Mouse (Mus musculus) liver, embryonic 11.5 days (tissue): ENCODE measurements around the gene Bhlha15. TPM values are rescaled to one million over a fixed set of nuclear protein-coding genes. Genes with fewer than 3 reads are reported as not detected.
A peak's percentile ranks its signal among the peaks of the same experiment; 100 is the strongest.

Source experiments
- ATAC-seq: fragments of 200-750 bp; cut with Nextera tagmentation; replicated peaks from 2 replicates; pipeline ENCODE4 v1.8.0; 2017; ENCODE audit warnings: moderate number of reproducible peaks, mild to moderate bottlenecking, moderate TSS enrichment, moderate library complexity; ENCODE audit not compliant: low FRiP score
- DNase-seq: peaks from one replicate; pipeline ENCODE4 v3.0.0-alpha.2; 2017; ENCODE audit warnings: low spot score
- H3K27ac ChIP-seq: fragments of 300-500 bp; sonication (generic); 2 replicates; pipeline ENCODE4 v1.5.1; 2014; ENCODE audit warnings: mild to moderate bottlenecking, low read depth, low read length, control low read depth
- H3K27me3 ChIP-seq: fragments of 300-500 bp; sonication (generic); replicated peaks from 2 replicates; pipeline ENCODE4 v1.6.1; 2014; ENCODE audit warnings: low read length, mixed read lengths; ENCODE audit not compliant: control insufficient read depth, insufficient read depth
- H3K36me3 ChIP-seq: fragments of 300-500 bp; sonication (generic); 2 replicates; pipeline ENCODE4 v1.6.1; 2014; ENCODE audit warnings: mild to moderate bottlenecking, low read length, moderate library complexity, mixed read lengths; ENCODE audit not compliant: control insufficient read depth, insufficient read depth
- H3K4me1 ChIP-seq: fragments of 300-500 bp; sonication (generic); replicated peaks from 2 replicates; pipeline ENCODE4 v1.6.1; 2014; ENCODE audit warnings: low read length, mixed read lengths; ENCODE audit not compliant: control insufficient read depth, insufficient read depth
- H3K4me2 ChIP-seq: fragments of 300-500 bp; sonication (generic); 2 replicates; pipeline ENCODE4 v1.6.1; 2014; ENCODE audit warnings: mild to moderate bottlenecking, control low read depth, moderate library complexity
- H3K4me3 ChIP-seq: fragments of 300-500 bp; sonication (generic); 2 replicates; pipeline ENCODE4 v1.5.1; 2014; ENCODE audit warnings: low read depth, low read length, control low read depth
- H3K9ac ChIP-seq: fragments of 300-500 bp; sonication (generic); 2 replicates; pipeline ENCODE4 v1.6.1; 2014; ENCODE audit warnings: low read depth, low read length, control low read depth
- H3K9me3 ChIP-seq: fragments of 300-500 bp; sonication (generic); 2 replicates; pipeline ENCODE4 v1.6.1; 2016; ENCODE audit warnings: low read length, inconsistent platforms, mixed read lengths; ENCODE audit not compliant: control insufficient read depth
- WGBS: fragments of 180-500 bp; shearing (Covaris S2); extraction: QIAGEN DNeasy Blood & Tissue Kit; methylation state at CpG from one replicate; pipeline ENCODE4 v1.1.7; 2014; 5-methylcytosine and 5-hydroxymethylcytosine counted together
- polyA plus RNA-seq: library from polyadenylated mRNA; unstranded; fragments of >200 nt; fragmentation: Nextera tagmentation; extraction: Ambion mirVana; gene quantifications from 2 replicates; pipeline ENCODE4 v1.2.1, GENCODE M21; 2014

The Bhlha15 gene
- polyA plus RNA-seq = 1.3 and 1.6 TPM in 2 replicates

DNA sequence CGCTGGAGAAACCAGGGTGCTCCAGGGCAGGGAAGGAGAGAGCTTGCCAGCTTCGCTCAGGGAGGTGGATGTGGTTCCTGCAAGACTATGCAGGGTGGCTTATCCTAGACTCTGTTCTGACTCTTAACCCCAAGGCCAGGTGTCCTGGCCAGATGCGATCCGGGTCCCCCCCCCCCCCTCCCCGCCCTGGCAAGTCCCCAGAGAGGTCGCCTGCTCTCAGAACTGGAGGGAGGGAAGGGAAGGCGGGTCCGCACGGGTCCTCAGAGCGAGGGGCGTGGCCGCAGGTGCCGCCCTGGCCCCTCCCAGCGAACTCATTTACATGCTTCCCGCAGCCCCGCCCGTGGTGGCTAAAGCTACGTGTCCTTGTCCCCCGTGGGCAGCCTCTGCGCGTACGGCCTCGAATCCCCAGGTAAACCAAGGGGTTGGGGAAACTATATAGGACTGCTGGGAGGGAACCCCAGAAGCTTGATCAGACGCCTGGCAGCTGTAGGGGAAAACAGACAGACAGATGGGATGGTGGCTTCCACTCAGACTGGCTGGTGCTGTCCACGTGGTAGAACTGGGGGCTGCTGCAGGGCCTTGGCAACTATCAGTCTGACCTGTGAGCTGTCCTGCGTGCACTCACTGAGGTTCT is at the start of gene Bhlha15:
Bhlha15 (plus strand) TSS at position 337 of the 634 bp plus-strand sequence.
- H3K36me3 ChIP-seq = peaks cover 2% of the 10 kb centered on the region; the same call in 1 of the 2 replicates
- 4% methylated on average over 24 of the region's 26 CpGs for WGBS
- peak; percentile 84 for ATAC-seq
- no peaks in the 10 kb centered on the region for H3K9me3 ChIP-seq
- 0 out of 2 replicates have a peak within 1 kb of the TSS, but pooled peaks have one; percentile 8 for H3K27ac ChIP-seq
- H3K4me1 ChIP-seq = peaks cover 16% of the 10 kb centered on the region
- peak; percentile 75 for DNase-seq
- H3K4me3 ChIP-seq = peak within 1 kb of the TSS; percentile 32
- no peaks in the 10 kb centered on the region for H3K27me3 ChIP-seq
- peak within 1 kb of the TSS; percentile 22; the same call in 1 of the 2 replicates for H3K9ac ChIP-seq
- H3K4me2 ChIP-seq = peak within 1 kb of the TSS; percentile 66

DNA sequence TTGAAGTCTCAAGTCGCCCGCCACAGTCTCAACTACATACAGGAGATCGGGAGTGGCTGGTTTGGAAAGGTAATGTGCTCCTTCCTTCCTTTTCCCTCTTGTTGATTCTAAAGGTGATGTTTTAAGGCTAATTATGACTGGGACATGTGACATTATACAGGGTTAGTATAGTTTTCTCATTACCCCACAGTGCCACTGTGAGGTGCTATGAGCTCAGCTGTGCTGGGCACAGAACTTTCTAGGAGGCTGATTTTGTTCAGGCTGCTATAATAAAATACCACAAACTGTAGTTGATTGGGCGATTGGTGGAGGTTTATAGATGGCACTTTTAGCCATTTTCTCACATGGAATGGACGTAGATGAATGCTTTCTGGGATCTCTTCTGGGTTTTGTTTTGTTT is 46.6 kb upstream of the Bhlha15 start:
- Histone ChIP-seq H3K9me3 (no peaks in the 10 kb centered on the region), H3K27me3 (no peaks in the 10 kb centered on the region), H3K36me3 (peaks cover 5% of the 10 kb centered on the region; the same call in 1 of the 2 replicates), H3K4me3 (no peak overlapping the region), H3K9ac (no peak overlapping the region), H3K4me1 (no peaks in the 10 kb centered on the region), H3K27ac (no peak overlapping the region), H3K4me2 (no peak overlapping the region)
- 92% methylated on average over 5 of the region's 5 CpGs for whole genome bisulfite sequencing
- ATAC-seq = no peak
- no peak for DNase-seq

DNA sequence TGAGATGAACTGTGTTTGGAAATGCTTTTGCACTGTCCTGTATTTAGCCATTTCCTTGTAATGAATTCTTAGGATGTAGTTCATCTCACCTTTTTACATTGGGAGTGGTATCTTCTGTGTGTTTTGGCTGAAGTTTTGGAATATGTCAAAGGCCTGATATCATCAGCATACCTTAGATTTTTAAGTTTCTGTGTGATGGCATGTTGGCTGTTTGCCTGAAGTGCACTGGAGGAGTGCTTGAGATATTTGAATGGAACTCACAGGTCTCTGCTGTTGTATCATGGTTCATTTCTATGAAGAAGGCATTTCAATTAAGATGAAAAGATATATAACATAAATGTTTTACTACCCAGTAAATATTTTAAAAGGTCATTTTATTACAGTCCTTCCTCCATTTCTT is 43.2 kb upstream of the Bhlha15 start:
- peaks cover 9% of the 10 kb centered on the region; the same call in 1 of the 2 replicates for H3K36me3 ChIP-seq
- H3K9ac ChIP-seq = no peak overlapping the region
- no peaks in the 10 kb centered on the region for H3K9me3 ChIP-seq
- H3K4me2 ChIP-seq = no peak overlapping the region
- DNase-seq (no peak), ATAC-seq (no peak)
- H3K4me1 ChIP-seq = no peaks in the 10 kb centered on the region
- H3K27me3 ChIP-seq = no peaks in the 10 kb centered on the region
- H3K4me3 ChIP-seq = no peak overlapping the region
- H3K27ac ChIP-seq = no peak overlapping the region

DNA sequence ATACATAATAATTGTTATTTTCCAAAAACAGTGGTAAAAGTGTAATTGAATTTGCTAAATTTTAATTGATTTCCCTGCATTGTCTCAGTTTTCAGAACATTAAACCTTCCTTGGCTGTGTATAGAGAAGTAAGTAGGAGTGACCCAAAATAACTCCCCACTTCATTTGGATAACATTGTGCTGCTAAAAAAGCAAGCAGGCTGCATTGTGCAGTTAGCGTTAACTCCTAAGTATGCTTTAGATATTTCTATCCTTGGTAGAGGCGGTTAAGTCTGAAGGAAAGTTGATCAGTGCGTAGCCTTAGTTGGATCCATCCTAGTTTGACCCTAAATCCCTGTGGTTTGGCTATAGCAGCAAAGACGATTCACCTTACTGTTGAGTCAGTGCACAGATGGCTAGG is 40.6 kb upstream of the Bhlha15 start:
- Histone ChIP-seq H3K9me3 (no peaks in the 10 kb centered on the region), H3K36me3 (peaks cover 9% of the 10 kb centered on the region; the same call in 1 of the 2 replicates), H3K4me2 (no peak overlapping the region), H3K27ac (no peak overlapping the region), H3K4me1 (no peaks in the 10 kb centered on the region), H3K4me3 (no peak overlapping the region), H3K9ac (no peak overlapping the region), H3K27me3 (no peaks in the 10 kb centered on the region)
- WGBS = 92% methylated on average over 4 of the region's 4 CpGs
- ATAC-seq (no peak), DNase-seq (no peak)

DNA sequence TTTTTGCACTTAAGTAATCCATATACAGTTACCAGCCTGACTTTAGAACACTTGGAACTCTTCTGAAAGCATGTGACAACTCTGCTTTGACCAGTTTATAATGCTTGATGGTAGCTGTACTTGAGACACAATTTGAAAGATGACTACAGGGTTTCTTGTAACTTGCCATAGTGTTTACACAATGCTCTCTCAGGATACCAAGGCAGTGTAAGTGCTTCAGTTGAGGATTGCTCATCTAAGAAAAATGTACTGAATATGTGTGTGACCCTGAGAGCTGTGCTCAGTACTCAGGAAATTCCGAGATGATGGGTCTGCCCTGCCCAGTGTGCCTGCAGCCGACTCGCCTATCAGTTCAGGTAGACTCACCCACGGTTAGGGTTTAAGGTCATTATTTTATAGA is 38.8 kb upstream of the Bhlha15 start:
- Histone ChIP-seq H3K4me3 (no peak overlapping the region), H3K9me3 (no peaks in the 10 kb centered on the region), H3K4me1 (no peaks in the 10 kb centered on the region), H3K27ac (no peak overlapping the region), H3K9ac (no peak overlapping the region), H3K27me3 (no peaks in the 10 kb centered on the region), H3K4me2 (no peak overlapping the region), H3K36me3 (peaks cover 9% of the 10 kb centered on the region; the same call in 1 of the 2 replicates)
- DNase-seq = no peak
- no peak for ATAC-seq
- WGBS = 94% methylated on average over 4 of the region's 4 CpGs

DNA sequence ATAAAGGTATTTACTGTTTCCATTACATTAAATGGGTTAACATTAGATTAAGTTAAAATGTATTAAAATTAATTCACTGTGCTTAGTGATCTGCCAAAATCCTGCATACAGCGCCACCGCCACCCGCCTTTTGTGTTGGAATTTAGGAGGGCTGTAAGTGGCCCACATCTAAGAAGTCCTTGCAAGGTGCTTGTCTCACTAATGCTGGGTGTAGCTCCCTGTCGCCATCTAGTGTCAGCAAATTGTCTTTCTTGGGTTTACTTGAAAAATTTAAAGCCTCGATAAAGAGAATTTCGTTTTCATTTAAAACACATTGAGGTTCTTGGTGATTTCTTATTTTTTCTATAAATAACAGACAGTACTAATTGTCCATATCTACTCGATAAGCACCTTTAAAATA is 35.6 kb upstream of the Bhlha15 start:
- DNase-seq (peak; percentile 41), ATAC-seq (no peak; the same call in 1 of the 2 replicates)
- WGBS = 40% methylated on average over 7 of the region's 7 CpGs
- H3K9ac ChIP-seq = no peak overlapping the region
- peaks cover 3% of the 10 kb centered on the region; the same call in 1 of the 2 replicates for H3K36me3 ChIP-seq
- no peak overlapping the region for H3K27ac ChIP-seq
- no peaks in the 10 kb centered on the region for H3K9me3 ChIP-seq
- no peaks in the 10 kb centered on the region for H3K27me3 ChIP-seq
- H3K4me3 ChIP-seq = no peak overlapping the region
- H3K4me2 ChIP-seq = no peak overlapping the region
- no peaks in the 10 kb centered on the region for H3K4me1 ChIP-seq

DNA sequence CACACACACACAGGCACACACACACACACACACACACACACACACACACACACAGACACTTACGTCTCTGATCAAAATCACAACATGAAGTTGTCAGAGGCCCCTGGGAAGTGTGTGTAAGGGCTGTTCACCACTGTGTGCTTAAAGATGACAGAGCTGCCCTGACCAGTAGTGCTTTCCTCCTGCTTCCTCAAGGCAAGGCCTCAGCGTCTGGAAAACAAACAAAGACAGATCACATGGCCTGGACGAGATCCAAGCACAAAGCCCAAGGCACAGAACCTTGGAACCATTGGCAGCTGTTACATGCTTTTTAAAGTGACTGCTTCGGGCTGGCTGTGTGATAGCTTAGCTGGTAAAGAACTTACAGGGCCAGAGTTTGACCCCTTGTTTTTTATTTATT is 31.5 kb upstream of the Bhlha15 start:
- WGBS = 68% methylated on average over 4 of the region's 4 CpGs
- peaks cover 5% of the 10 kb centered on the region; the same call in 1 of the 2 replicates for H3K4me1 ChIP-seq
- H3K9ac ChIP-seq = no peak overlapping the region
- ATAC-seq (no peak), DNase-seq (no peak)
- no peak overlapping the region for H3K4me2 ChIP-seq
- H3K4me3 ChIP-seq = no peak overlapping the region
- no peak overlapping the region for H3K27ac ChIP-seq
- no peaks in the 10 kb centered on the region for H3K27me3 ChIP-seq
- H3K36me3 ChIP-seq = peaks cover 3% of the 10 kb centered on the region; the same call in 1 of the 2 replicates
- H3K9me3 ChIP-seq = no peaks in the 10 kb centered on the region

DNA sequence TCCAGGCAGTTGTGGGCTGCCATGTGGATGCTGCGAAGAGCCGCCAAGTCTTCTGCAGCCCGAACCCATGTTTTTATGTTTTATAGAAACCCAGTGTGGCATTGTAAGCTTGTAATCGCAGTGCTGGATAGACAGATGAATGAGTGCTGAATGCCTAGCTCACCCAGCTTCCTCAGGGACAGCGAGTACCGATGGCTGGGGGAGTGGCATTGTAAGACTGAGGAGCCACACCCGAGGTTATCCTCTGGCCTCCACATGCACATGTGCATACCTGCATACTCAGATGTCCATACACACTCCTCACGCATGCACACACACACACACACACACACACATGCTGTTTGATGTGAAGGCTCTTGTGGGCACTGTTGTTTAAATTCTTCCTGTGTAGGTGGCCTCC is 30.9 kb upstream of the Bhlha15 start:
- 90% methylated on average over 8 of the region's 8 CpGs for WGBS
- Histone ChIP-seq H3K27me3 (no peaks in the 10 kb centered on the region), H3K4me1 (peaks cover 5% of the 10 kb centered on the region; the same call in 1 of the 2 replicates), H3K4me2 (no peak overlapping the region), H3K27ac (no peak overlapping the region), H3K4me3 (no peak overlapping the region), H3K9me3 (no peaks in the 10 kb centered on the region), H3K36me3 (peaks cover 3% of the 10 kb centered on the region; the same call in 1 of the 2 replicates), H3K9ac (no peak overlapping the region)
- DNase-seq (no peak), ATAC-seq (no peak)
